Mouse (Mus musculus) left cerebral cortex, postnatal 4 days (tissue): ENCODE results near the gene Cpsf6. TPM values are rescaled to one million over a fixed set of nuclear protein-coding genes. Genes with fewer than 3 reads are reported as not detected.

ENCODE experiments used
- DNase-seq: peaks from one replicate; pipeline ENCODE4 v3.0.0-alpha.2; 2022
- intact Hi-C: fragments of 180-260 bp; cut with DNase I; formaldehyde crosslinking; loops from one replicate; pipeline ENCODE4 v1.15.1; 2025
- total RNA-seq, 2 experiments: library from RNA; stranded (reverse); gene quantifications; 2 replicates each; pipeline ENCODE4 v1.2.3; 2021

Gene Cpsf6
- total RNA-seq, 2 experiments from 2014 or later = 145 to 163 TPM

DNA sequence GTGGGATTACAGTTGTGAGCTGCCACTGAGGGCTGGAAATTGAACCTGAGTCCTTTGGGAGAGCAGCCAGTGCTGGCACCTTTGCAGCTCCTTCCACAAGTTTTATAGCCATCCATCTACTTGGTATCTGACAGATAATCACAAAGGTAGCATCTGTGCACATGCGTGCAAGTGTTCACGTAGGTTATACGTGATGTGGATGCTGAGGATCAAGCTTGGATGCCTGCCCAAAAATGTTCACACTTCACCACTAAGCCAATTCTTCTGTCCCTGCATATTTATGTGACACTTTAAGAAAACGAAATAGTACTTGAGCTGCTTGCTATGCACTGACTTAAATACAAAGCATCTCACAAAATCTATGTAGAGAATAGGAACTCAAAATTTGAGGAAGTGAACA lies 38.8 kb downstream of the Cpsf6 start:
- intact Hi-C loops = no loop called here
- no peak for DNase-seq

DNA sequence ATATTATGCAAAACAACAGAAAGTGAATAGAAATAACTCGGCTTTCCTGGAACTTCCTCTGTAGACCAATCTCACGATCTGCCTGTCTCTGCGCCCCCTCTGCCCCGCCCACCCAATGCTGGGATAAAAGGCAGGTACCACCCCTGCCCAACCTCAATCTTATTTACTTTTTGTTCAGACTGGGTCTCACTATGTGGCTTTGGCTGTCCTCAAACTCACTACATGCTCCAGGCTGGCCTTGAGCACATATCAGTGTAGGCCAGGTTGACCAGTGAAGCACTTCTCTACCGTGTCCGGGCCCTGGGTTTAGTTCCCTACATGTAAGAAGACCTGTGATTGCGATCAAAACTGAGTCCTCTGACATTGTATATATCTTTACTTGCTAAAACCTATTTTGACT lies 40.6 kb downstream of the Cpsf6 start:
- DNase-seq = no peak
- intact Hi-C loops = no loop called here

DNA sequence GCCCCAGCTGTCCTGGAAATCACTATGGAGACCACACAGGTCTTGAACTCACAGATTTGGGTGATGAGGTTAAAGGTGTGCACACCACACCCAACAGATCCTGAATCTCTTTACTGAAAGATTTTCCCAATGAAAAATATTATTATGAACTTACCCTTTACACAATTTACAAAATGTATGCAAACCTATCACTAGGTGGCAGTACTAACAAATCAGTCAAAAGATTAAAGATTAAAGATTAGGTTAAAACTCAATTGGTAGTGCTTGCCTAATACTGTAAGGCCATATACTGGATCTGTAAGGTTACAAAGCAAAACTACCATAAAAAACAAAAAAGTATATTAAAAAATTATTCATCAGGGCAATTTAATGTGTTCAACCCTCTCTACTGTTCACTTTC lies 41.9 kb downstream of the Cpsf6 start:
- intact Hi-C loops = no loop called here
- DNase-seq = no peak

DNA sequence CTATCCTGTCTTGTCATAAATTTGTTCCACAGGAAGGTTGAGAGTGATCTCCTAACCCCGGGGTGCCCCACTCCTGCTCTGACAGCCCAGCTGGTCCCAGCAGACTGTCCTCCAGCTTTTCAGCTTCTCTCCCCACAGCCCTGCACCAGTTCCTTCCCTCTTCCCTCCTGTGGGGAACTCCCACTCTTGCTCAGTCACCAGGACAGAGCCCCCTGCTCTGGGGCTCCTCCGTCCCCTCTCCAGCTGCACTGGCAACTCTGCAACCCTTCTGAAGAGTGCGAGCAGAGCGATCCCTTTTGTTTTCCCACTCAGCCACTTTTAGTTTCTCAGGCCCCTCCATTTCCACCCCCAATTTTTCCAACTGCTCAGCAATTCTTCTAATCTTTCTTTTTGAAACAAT lies 44.2 kb downstream of the Cpsf6 start:
- DNase-seq = no peak
- intact Hi-C loops = no loop called here

DNA sequence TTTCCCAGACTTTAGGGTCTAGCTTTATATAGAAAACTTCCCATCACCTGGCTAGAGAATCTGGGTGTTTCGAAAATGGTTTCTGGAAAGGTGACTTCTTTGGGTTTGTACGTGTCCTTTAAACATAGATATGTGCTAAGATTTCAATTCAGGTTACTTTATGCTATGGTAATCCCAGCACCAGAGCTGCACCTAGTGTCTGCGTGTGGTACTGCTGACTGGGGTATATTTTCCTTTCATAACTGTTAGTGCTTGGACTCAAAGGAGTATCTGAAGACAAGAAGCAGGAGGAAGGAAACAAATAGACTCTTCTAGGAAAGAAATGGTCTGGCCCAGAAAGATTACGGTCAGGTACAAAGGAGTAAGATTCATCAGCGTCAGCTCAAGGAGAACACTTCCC lies 49.3 kb downstream of the Cpsf6 start:
- no peak for DNase-seq

DNA sequence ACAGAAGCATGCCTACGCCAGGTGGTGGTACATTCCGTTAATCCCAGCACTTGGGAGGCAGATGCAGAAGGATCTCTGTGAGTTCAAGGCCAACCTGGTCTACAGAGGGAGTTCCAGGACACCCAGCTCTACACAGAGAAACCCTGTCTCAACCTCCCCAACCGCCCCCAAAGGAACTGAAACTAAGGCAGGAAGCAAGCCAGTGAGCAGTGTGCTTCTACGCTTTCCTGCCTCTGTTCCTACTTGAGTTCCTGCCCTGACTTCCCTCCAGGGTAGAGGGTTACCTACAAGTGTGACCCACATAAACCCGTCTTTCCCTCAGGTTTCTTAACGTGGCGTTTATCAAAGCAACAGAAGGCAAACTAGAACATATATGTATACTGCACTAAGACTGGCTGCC lies 56.0 kb downstream of the Cpsf6 start:
- intact Hi-C loops = no loop called here
- no peak for DNase-seq

More for the DNA sequence above, 49.3 kb downstream of the Cpsf6 start:
- intact Hi-C loops = no loop called here

DNA sequence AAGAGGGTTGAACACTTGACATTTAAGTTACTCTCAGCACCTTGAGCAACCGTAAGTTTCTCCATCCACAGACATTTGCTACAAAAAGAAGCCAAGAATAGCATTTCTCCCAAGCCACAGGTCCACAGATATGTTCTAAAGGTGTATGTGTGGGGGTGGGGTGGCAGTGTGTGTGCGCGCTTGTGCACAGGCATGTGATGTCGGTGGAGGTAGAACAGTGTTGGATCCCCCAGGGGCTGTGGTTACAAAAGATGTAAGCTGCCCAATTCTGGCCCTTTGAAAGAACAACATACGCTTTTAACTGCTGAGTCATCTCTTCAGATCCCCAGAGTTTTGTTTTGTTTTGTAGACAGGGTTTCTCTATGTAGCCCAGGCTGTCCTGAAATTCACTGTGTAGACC lies 57.2 kb downstream of the Cpsf6 start:
- intact Hi-C loops = no loop called here
- no peak for DNase-seq

DNA sequence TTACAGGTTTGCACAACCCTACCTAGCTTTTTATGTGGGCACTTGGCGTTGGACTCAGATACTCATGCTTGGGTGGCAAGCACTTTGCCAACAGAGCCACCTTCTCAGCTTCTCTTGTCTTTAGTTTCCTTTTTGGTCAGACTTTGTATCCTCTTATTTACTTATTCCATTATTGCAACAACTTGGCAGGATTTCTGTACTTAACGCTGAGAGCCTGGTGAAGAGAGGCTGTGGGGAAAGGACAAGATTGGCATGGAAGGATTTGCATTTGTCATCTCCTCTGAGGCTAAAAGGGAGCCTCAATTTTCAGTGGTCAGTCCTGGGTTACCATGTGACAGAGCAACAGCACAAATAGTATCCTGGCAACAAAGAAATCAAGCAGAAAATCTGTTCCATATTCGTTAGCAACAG lies 59.2 kb downstream of the Cpsf6 start:
- no peak for DNase-seq
- intact Hi-C loops = no loop called here

DNA sequence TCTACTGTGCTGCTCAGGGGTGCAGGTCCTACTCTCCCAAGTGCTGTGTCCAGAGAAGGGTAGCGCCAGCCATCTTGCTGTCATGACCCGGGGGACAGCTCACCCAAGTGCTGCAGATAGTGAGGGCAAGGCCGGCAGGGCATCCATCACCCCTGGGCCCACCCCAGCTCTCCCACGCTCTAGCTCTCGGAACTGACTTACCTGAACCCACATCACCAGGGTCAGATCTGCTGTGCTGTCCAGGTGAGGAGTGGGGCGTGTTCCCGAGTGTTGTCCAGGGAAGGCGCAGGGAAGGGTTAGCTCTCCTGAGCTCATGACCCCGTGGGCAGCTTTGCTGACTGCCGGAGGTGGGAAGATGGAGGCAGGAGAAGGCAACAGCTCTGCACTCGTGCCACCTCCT lies 63.4 kb downstream of the Cpsf6 start:
- no peak for DNase-seq
- intact Hi-C loops = no loop called here

DNA sequence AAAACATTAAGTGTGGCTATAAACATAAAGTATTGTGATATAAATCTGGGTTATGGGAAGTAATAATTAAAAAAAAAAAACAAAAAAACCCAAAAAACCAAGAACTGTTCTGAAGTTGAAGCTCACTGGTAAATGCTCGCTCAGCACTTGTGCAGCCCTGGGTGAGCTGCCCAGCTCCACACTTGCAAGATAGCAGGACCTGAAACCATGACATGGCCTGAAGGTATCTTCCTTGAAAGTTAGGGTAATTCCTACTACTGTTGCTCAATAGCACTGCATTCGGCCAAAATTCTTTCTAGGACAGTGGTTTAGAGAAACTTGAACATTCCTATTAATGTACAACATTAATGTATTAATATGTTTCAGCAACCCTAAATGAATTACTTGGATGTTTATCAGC lies 66.7 kb downstream of the Cpsf6 start:
- intact Hi-C loops = no loop called here
- DNase-seq = no peak

DNA sequence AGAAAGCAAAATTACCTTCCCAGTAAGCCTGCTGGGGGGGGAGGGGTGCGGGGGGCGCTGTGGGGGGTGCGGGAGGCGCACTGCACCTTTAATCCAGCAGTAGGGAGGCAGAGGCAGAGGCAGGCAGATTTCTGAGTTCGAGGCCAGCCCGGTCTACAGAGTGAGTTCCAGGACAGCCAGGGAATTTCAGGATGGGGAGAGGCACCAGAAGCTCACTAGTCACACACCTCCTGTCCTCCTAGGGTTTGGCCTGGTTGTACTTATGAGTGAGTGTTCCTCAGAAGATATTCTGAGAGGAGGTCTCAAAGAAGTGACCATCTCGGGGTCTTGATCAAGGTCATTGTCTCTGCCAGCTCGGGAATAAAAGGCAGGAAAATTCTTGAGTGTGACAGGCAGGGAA lies 67.6 kb downstream of the Cpsf6 start:
- DNase-seq = no peak
- intact Hi-C loops = no loop called here

DNA sequence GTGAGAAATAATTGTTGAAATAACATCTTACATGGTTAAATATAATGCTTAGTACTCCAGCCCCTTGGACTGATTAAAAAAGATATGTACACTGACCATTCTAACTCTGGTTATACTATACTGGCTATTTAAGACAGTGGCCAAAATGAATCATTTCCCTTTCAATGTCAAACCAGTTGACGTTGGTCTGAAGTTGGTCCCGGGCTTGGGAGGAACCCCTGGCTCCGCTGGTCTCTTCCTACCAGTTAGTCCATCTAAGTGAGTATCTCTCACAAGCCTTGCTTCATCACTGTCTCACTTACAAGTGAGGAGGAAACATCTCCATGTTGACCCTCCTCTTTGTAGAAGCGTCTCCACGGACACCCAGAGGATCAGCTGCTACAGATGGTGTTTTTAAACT lies 75.4 kb downstream of the Cpsf6 start:
- intact Hi-C loops = no loop called here
- DNase-seq = no peak

DNA sequence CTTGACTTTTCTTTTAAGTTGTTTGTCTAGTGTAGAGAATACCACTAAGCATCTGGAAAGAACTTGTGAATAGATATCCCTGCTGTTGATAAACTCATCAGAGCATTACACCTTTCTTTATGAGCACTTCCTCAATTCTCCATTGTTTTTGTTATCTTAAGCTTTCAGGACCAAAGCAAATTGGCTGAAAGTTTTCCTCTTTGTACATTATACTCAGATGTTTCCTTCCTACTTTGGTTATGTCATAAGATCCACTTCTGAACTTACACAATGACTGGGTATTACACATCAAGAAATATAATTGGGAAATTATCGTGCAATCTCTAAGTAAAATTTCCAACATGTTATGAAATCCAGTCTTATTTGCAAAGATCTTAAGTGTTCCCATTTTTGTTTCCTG lies 78.1 kb downstream of the Cpsf6 start:
- no peak for DNase-seq
- intact Hi-C loops = no loop called here

DNA sequence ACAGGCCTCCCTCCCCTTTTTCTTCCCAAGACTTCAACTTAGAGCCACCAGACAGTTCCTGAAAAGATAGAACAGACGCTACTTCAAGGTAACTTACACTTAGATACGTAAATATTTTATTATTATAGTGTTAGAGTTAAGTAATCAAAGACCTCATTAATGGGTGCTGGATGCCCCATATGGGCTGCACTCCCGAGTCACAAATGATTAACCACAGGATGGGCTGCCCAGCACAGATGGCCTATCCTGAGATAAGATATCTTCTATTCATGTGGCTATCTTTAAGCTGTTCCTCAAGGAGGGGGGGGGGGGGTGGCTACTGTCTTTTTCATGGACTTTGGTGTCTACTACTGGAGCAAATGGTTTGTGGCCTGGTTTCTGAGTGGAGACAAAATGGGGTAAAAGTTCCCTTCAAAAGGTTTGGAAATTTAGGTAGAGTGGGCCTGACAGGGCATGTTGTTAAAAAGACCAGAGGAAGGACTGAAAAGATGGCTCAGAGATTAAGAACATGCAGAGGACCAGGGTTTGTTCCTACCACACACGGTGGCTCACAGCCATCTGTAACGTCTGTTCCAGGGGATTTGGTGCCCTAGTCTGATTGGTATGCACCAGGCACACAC lies 79.8 kb downstream of the Cpsf6 start:
- intact Hi-C loops = no loop called here
- no peak for DNase-seq

DNA sequence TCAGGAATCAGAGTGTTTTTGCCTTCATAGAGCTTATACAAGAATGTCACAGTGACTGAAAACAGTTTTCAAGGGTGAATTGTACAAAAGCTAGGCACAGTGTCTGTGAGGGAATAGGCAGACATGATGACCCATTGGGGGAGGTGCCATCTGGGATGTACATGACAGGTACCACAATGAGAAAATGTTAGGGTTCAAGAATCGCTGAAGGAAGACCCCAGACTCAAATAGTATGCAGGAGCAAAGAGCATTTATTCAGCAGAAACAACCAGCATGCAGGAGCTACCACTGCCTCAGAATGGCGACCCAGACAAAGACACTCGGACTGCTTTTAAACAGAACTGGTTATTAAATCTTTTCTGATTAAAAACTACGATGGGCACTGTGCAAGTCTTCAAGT lies 80.7 kb downstream of the Cpsf6 start:
- no peak for DNase-seq
- intact Hi-C loops = no loop called here

DNA sequence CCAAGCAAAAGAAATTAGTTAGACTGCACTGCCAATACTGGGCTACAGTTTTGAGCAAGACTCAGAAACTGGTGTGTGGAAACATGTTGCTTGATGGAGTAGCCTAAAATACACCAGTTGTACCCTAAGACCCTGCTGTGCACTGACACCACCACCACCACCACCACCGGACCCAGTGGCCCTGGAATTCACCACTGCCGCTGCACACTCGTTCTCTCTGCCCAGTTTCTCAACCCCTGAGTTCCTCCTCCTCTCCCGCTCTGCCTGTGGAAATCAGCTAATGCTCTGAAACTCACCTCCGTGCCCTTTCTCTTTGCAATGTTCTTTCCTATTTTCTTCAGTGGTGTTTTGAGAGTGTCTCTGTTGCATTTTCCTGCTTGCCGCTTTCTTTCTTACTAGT lies 81.5 kb downstream of the Cpsf6 start:
- no peak for DNase-seq
- intact Hi-C loops = no loop called here

Other genes starting within 250 kb of the Cpsf6 start
- gene Frs2, start 231.5 kb downstream of the Cpsf6 start, total RNA-seq = 10 to 100 TPM; 30.6 to 32.0 TPM
- gene Yeats4, start 155.5 kb downstream of the Cpsf6 start, total RNA-seq = 10 to 100 TPM; 74.0 to 74.6 TPM
- gene 9530003J23Rik, start 141.3 kb downstream of the Cpsf6 start, total RNA-seq = not detected
- 10 to 100 TPM in 1 of 2 experiments, 1 to 10 TPM in 1; 8.6 to 11.3 TPM for gene Lyz2, start 97.7 kb downstream of the Cpsf6 start, total RNA-seq
- 1 to 10 TPM in 1 of 2 experiments, under 1 TPM in 1; 0.72 to 1.2 TPM for gene Lyz1, start 87.1 kb downstream of the Cpsf6 start, total RNA-seq
- gene Cpm, start 249.5 kb upstream of the Cpsf6 start, total RNA-seq = 1 to 10 TPM; 1.7 to 2.5 TPM